Mouse (Mus musculus) left cerebral cortex, adult 18-20 months (tissue): Measurements from ENCODE around the gene Ccdc14. TPM values are rescaled to one million over a fixed set of nuclear protein-coding genes. Genes with fewer than 3 reads are reported as not detected.
A peak's percentile ranks its signal among the peaks of the same experiment; 100 is the strongest.
"Not testable (repeated sequence)": the region's sequence is repeated elsewhere in the genome, so short reads cannot be mapped to it uniquely, and the experiment has no call there.

Experiments used
- DNase-seq, 2 experiments: peaks; one replicate each; pipeline ENCODE4 v3.0.0; 2021 to 2022; ENCODE audit warnings: low spot score in 2 of 2, mixed read lengths in 1 of 2
- total RNA-seq, 2 experiments: library from RNA; stranded (reverse); gene quantifications; 2 replicates each; pipeline ENCODE4 v1.2.3; 2021

Gene Ccdc14
- total RNA-seq, 2 experiments from 2014 or later: 2.6 to 2.9 TPM

GRCm38 (mm10) chr16:34706487-34706946 is 16.1 kb downstream of the Ccdc14 start:
- DNase-seq: no peak

- DNase-seq: no peak
These were observed 21.1 kb downstream of the Ccdc14 start for GRCm38 (mm10) chr16:34711481-34711880.

GRCm38 (mm10) chr16:34725156-34725555 is 34.7 kb downstream of the Ccdc14 start:
- DNase-seq: no peak

- not testable (repeated sequence) for DNase-seq
These were observed 38.2 kb downstream of the Ccdc14 start for GRCm38 (mm10) chr16:34728610-34729009.

- no peak for DNase-seq
These were observed 39.0 kb downstream of the Ccdc14 start for GRCm38 (mm10) chr16:34729371-34729770.

- DNase-seq: no peak
These were observed 48.3 kb downstream of the Ccdc14 start for GRCm38 (mm10) chr16:34738656-34739233.

GRCm38 (mm10) chr16:34742930-34743329 is 52.5 kb downstream of the Ccdc14 start:
- DNase-seq: no peak

- peak; percentile 56 to 60 for DNase-seq
These were observed 54.7 kb downstream of the Ccdc14 start, which contains the start of gene Mylk for GRCm38 (mm10) chr16:34745065-34745585. Gene Mylk, plus strand, starts transcription at chr16:34745210.

- DNase-seq: no peak
These were observed 57.8 kb downstream of the Ccdc14 start for GRCm38 (mm10) chr16:34748081-34748720.

- no peak for DNase-seq
These were observed 59.1 kb downstream of the Ccdc14 start for GRCm38 (mm10) chr16:34749536-34749935.

- DNase-seq: no peak
These were observed 61.6 kb downstream of the Ccdc14 start for GRCm38 (mm10) chr16:34752026-34752425.

- no peak for DNase-seq
These were observed 62.6 kb downstream of the Ccdc14 start for GRCm38 (mm10) chr16:34752977-34753376.

GRCm38 (mm10) chr16:34756991-34757390 is 66.6 kb downstream of the Ccdc14 start:
- DNase-seq: no peak

- DNase-seq: no peak
These were observed 67.8 kb downstream of the Ccdc14 start for GRCm38 (mm10) chr16:34758205-34758604.

GRCm38 (mm10) chr16:34763959-34764591 is 73.7 kb downstream of the Ccdc14 start:
- no peak for DNase-seq

- DNase-seq: no peak
These were observed 75.2 kb downstream of the Ccdc14 start for GRCm38 (mm10) chr16:34765666-34766065.

GRCm38 (mm10) chr16:34766193-34766592 is 75.8 kb downstream of the Ccdc14 start:
- DNase-seq: no peak

GRCm38 (mm10) chr16:34767443-34767842 is 77.0 kb downstream of the Ccdc14 start:
- DNase-seq: no peak

GRCm38 (mm10) chr16:34768436-34768835 is 78.0 kb downstream of the Ccdc14 start:
- DNase-seq: no peak

- no peak for DNase-seq
These were observed 79.7 kb downstream of the Ccdc14 start for GRCm38 (mm10) chr16:34770127-34770526.

- no peak for DNase-seq
These were observed 82.1 kb downstream of the Ccdc14 start for GRCm38 (mm10) chr16:34772445-34773032.
